Mouse (Mus musculus) frontal cortex, postnatal 25 days (tissue): ENCODE data around the gene Ppp4c.
"Not testable (repeated sequence)": the region's sequence is repeated elsewhere in the genome, so short reads cannot be mapped to it uniquely, and the experiment has no call there.

Experiments
- DNase-seq, 2 experiments: peaks; one replicate each; pipeline ENCODE4 v3.0.0; 2022; ENCODE audit warnings: low spot score in 2 of 2

Gene Ppp4c

GRCm38 (mm10) chr7:126781661-126782370 lies 10.5 kb downstream of the Ppp4c start:
- no peak for DNase-seq

- DNase-seq: no peak
Observed at GRCm38 (mm10) chr7:126780971-126781635, 11.2 kb downstream of the Ppp4c start, which contains the start of gene Tbx6. Gene Tbx6 (plus strand): TSS chr7:126781483.

- DNase-seq: peak; percentile 64 to 74
Observed at GRCm38 (mm10) chr7:126779983-126780970, 12.0 kb downstream of the Ppp4c start.

- not testable (repeated sequence) for DNase-seq
Observed at GRCm38 (mm10) chr7:126779101-126779500, 13.2 kb downstream of the Ppp4c start.

- DNase-seq: no peak
Observed at GRCm38 (mm10) chr7:126778147-126778546, 14.1 kb downstream of the Ppp4c start.

GRCm38 (mm10) chr7:126777476-126777875 lies 14.8 kb downstream of the Ppp4c start:
- DNase-seq: no peak

GRCm38 (mm10) chr7:126776598-126777057 lies 15.7 kb downstream of the Ppp4c start, which contains the start of gene Ypel3:
Gene Ypel3 (plus strand): TSS chr7:126776955.
- peak; percentile 85 to 91 for DNase-seq

- DNase-seq: no peak
Observed at GRCm38 (mm10) chr7:126775978-126776234, 16.4 kb downstream of the Ppp4c start.

- DNase-seq: peak in 1 of 2 experiments; percentile 5
Observed at GRCm38 (mm10) chr7:126775185-126775977, 16.9 kb downstream of the Ppp4c start.

- no peak for DNase-seq
Observed at GRCm38 (mm10) chr7:126774463-126774862, 17.8 kb downstream of the Ppp4c start.

GRCm38 (mm10) chr7:126773351-126773750 lies 18.9 kb downstream of the Ppp4c start:
- no peak for DNase-seq

- no peak for DNase-seq
Observed at GRCm38 (mm10) chr7:126770784-126771183, 21.5 kb downstream of the Ppp4c start.

GRCm38 (mm10) chr7:126767001-126767400 lies 25.3 kb downstream of the Ppp4c start:
- no peak for DNase-seq

GRCm38 (mm10) chr7:126766201-126766600 lies 26.1 kb downstream of the Ppp4c start, which contains the start of gene Gdpd3:
Gene Gdpd3 (plus strand): TSS chr7:126766334.
- no peak for DNase-seq

GRCm38 (mm10) chr7:126765540-126765939 lies 26.8 kb downstream of the Ppp4c start:
- no peak for DNase-seq

GRCm38 (mm10) chr7:126762471-126763008 lies 29.8 kb downstream of the Ppp4c start:
- no peak for DNase-seq

- DNase-seq: no peak
Observed at GRCm38 (mm10) chr7:126761529-126762067, 30.7 kb downstream of the Ppp4c start.

GRCm38 (mm10) chr7:126760956-126761355 lies 31.3 kb downstream of the Ppp4c start:
- no peak for DNase-seq

GRCm38 (mm10) chr7:126760391-126760802 lies 31.9 kb downstream of the Ppp4c start:
- DNase-seq: no peak

GRCm38 (mm10) chr7:126759672-126760390 lies 32.5 kb downstream of the Ppp4c start:
- DNase-seq: no peak
